Mouse (Mus musculus) MEL (cell line): ENCODE measurements around the gene Rnf44. TPM values are rescaled to one million over a fixed set of nuclear protein-coding genes. Genes with fewer than 3 reads are reported as not detected.

Source experiments
- DNase-seq: peaks from one replicate; pipeline ENCODE4 v3.0.0; 2011; ENCODE audit warnings: low read depth, low spot score
- H3K27ac ChIP-seq: 2 replicates; pipeline ENCODE4 v1.5.1; 2012; ENCODE audit warnings: low read depth, mild to moderate bottlenecking, control low read depth, low read length, moderate library complexity; ENCODE audit not compliant: control insufficient read depth
- H3K27me3 ChIP-seq, 2 experiments: fragments of 150-350 bp in 1 of 2; sonication (generic) in 1 of 2; 2 replicates each; pipeline ENCODE4 v1.6.1; 2012; ENCODE audit warnings: low read length in 2 of 2, mild to moderate bottlenecking in 2 of 2, improper control_type of control experiment in 1 of 2, moderate library complexity in 1 of 2; ENCODE audit not compliant: insufficient read depth in 2 of 2, control insufficient read depth in 1 of 2
- H3K36me3 ChIP-seq, 2 experiments: 2 replicates each; pipeline ENCODE4 v1.6.1; 2012 to 2014; ENCODE audit warnings: low read length in 2 of 2, improper control_type of control experiment in 1 of 2, inconsistent platforms in 1 of 2, mild to moderate bottlenecking in 1 of 2; ENCODE audit not compliant: insufficient read depth in 2 of 2, control insufficient read depth in 1 of 2
- H3K4me1 ChIP-seq, 2 experiments: fragments of 150-350 bp in 1 of 2; sonication (generic) in 1 of 2; 2 replicates each; pipeline ENCODE4 v1.6.1; 2012; ENCODE audit warnings: low read length in 2 of 2, improper control_type of control experiment in 1 of 2, mild to moderate bottlenecking in 1 of 2; ENCODE audit not compliant: insufficient read depth in 2 of 2, control insufficient read depth in 1 of 2
- H3K4me3 ChIP-seq, 2 experiments: fragments of 150-350 bp in 1 of 2; sonication (generic) in 1 of 2; 2 replicates each; pipeline ENCODE4 v1.5.1; 2012; ENCODE audit warnings: low read depth in 2 of 2, low read length in 2 of 2, mild to moderate bottlenecking in 2 of 2, moderate library complexity in 2 of 2, control low read depth in 1 of 2, improper control_type of control experiment in 1 of 2; ENCODE audit not compliant: control insufficient read depth in 1 of 2, insufficient read depth in 1 of 2
- H3K79me2 ChIP-seq: 2 replicates; pipeline ENCODE4 v1.6.1; 2012; ENCODE audit warnings: mild to moderate bottlenecking, low read length, moderate library complexity; ENCODE audit not compliant: control insufficient read depth, poor library complexity, insufficient read depth
- H3K9ac ChIP-seq: 2 replicates; pipeline ENCODE4 v1.6.1; 2012; ENCODE audit warnings: low read depth, mild to moderate bottlenecking, control low read depth, low read length, moderate library complexity; ENCODE audit not compliant: control insufficient read depth, poor library complexity, severe bottlenecking
- H3K9me3 ChIP-seq: fragments of 150-350 bp; sonication (generic); replicated peaks from 2 replicates; pipeline ENCODE4 v1.6.1; 2012; ENCODE audit warnings: mild to moderate bottlenecking, low read length, improper control_type of control experiment, moderate library complexity; ENCODE audit not compliant: insufficient read depth
- EP300 ChIP-seq, 2 experiments: IDR thresholded peaks; 2 replicates each; pipeline ENCODE4 v1.6.1; 2011; ENCODE audit warnings: improper control_type of control experiment in 2 of 2, low read length in 2 of 2, low read depth in 1 of 2, mild to moderate bottlenecking in 1 of 2
- ETS1 ChIP-seq: IDR thresholded peaks from 2 replicates; pipeline ENCODE4 v1.6.1; 2012; ENCODE audit warnings: low read depth, mild to moderate bottlenecking, inconsistent platforms, low read length, improper control_type of control experiment, moderate library complexity
- JUND ChIP-seq: IDR thresholded peaks from 2 replicates; pipeline ENCODE4 v1.6.1; 2011; ENCODE audit warnings: low read depth, mild to moderate bottlenecking, improper control_type of control experiment, low read length
- MAFK ChIP-seq: IDR thresholded peaks from 2 replicates; pipeline ENCODE4 v1.6.1; 2011; ENCODE audit warnings: low read depth, mild to moderate bottlenecking, low read length, improper control_type of control experiment, borderline replicate concordance
- MAX ChIP-seq: IDR thresholded peaks from 2 replicates; pipeline ENCODE4 v1.6.1; 2011; ENCODE audit warnings: low read length, improper control_type of control experiment
- MAZ ChIP-seq: IDR thresholded peaks from 2 replicates; pipeline ENCODE4 v1.6.1; 2012; ENCODE audit warnings: low read depth, mild to moderate bottlenecking, inconsistent platforms, low read length, improper control_type of control experiment
- MEF2A ChIP-seq: IDR thresholded peaks from 2 replicates; pipeline ENCODE4 v1.6.1; 2014; ENCODE audit warnings: low read depth, mild to moderate bottlenecking, inconsistent platforms, low read length, improper control_type of control experiment; ENCODE audit not compliant: poor library complexity, insufficient replicate concordance, severe bottlenecking; ENCODE audit errors: extremely low read depth
- MXI1 ChIP-seq: IDR thresholded peaks from 2 replicates; pipeline ENCODE4 v1.6.1; 2011; ENCODE audit warnings: mild to moderate bottlenecking, low read depth, low read length, improper control_type of control experiment
- MYB ChIP-seq: IDR thresholded peaks from 2 replicates; pipeline ENCODE4 v1.6.1; 2011; ENCODE audit warnings: mild to moderate bottlenecking, low read depth, low read length, improper control_type of control experiment
- MYC ChIP-seq: IDR thresholded peaks from 2 replicates; pipeline ENCODE4 v1.6.1; 2011; ENCODE audit warnings: low read depth, mild to moderate bottlenecking, low read length, improper control_type of control experiment, moderate library complexity
- POLR2AphosphoS5 ChIP-seq: IDR thresholded peaks from 2 replicates; pipeline ENCODE4 v1.6.1; 2012; ENCODE audit warnings: low read depth, borderline replicate concordance, mild to moderate bottlenecking, inconsistent platforms, low read length, moderate library complexity, mixed read lengths
- RAD21 ChIP-seq: IDR thresholded peaks from 2 replicates; pipeline ENCODE4 v1.6.1; 2011; ENCODE audit warnings: mild to moderate bottlenecking, low read depth, low read length, improper control_type of control experiment
- SMC3 ChIP-seq: IDR thresholded peaks from 2 replicates; pipeline ENCODE4 v1.6.1; 2011; ENCODE audit warnings: low read depth, low read length, improper control_type of control experiment
- UBTF ChIP-seq: IDR thresholded peaks from 2 replicates; pipeline ENCODE4 v1.6.1; 2012; ENCODE audit warnings: low read depth, mild to moderate bottlenecking, inconsistent platforms, low read length, improper control_type of control experiment, moderate library complexity, borderline replicate concordance; ENCODE audit not compliant: insufficient read depth
- USF2 ChIP-seq, 2 experiments: IDR thresholded peaks; 2 replicates each; pipeline ENCODE4 v1.6.1; 2011 to 2012; ENCODE audit warnings: improper control_type of control experiment in 2 of 2, low read length in 2 of 2, borderline replicate concordance in 1 of 2, inconsistent platforms in 1 of 2, low read depth in 1 of 2, mild to moderate bottlenecking in 1 of 2; ENCODE audit not compliant: insufficient read depth in 1 of 2
- ZC3H11A ChIP-seq: IDR thresholded peaks from 2 replicates; pipeline ENCODE4 v1.6.1; 2012; ENCODE audit warnings: low read depth, mild to moderate bottlenecking, inconsistent platforms, low read length, improper control_type of control experiment
- ZKSCAN1 ChIP-seq: IDR thresholded peaks from 2 replicates; pipeline ENCODE4 v1.6.1; 2012; ENCODE audit warnings: low read depth, mild to moderate bottlenecking, inconsistent platforms, low read length, improper control_type of control experiment, moderate library complexity
- ZMIZ1 ChIP-seq: IDR thresholded peaks from 2 replicates; pipeline ENCODE4 v1.6.1; 2012; ENCODE audit warnings: low read depth, mild to moderate bottlenecking, inconsistent platforms, low read length, improper control_type of control experiment, moderate library complexity
- ZNF384 ChIP-seq: IDR thresholded peaks from 2 replicates; pipeline ENCODE4 v1.6.1; 2012; ENCODE audit warnings: low read depth, mild to moderate bottlenecking, inconsistent platforms, low read length, improper control_type of control experiment
- polyA plus RNA-seq, 2 experiments: library from polyadenylated mRNA; stranded (reverse) in 1 of 2; unstranded in 1 of 2; fragments of >175 nt in 1 of 2; fragments of >200 nt in 1 of 2; gene quantifications; 2 replicates each; pipeline versions ENCODE4 v1.2.1 to v1.2.4; 2012; ENCODE audit warnings: low replicate concordance in 2 of 2, low read depth in 1 of 2; ENCODE audit not compliant: insufficient read length in 2 of 2, insufficient read depth in 1 of 2, missing spikeins in 1 of 2
- total RNA-seq: library from RNA; depleted of rRNA; stranded (reverse); fragments of 300-350 nt; gene quantifications from 2 replicates; pipeline ENCODE4 v1.2.3, GENCODE M21; 2012

The Rnf44 gene
- total and polyA plus RNA-seq, 3 experiments, result 10.7 to 60.5 TPM; not detected in 1

DNA sequence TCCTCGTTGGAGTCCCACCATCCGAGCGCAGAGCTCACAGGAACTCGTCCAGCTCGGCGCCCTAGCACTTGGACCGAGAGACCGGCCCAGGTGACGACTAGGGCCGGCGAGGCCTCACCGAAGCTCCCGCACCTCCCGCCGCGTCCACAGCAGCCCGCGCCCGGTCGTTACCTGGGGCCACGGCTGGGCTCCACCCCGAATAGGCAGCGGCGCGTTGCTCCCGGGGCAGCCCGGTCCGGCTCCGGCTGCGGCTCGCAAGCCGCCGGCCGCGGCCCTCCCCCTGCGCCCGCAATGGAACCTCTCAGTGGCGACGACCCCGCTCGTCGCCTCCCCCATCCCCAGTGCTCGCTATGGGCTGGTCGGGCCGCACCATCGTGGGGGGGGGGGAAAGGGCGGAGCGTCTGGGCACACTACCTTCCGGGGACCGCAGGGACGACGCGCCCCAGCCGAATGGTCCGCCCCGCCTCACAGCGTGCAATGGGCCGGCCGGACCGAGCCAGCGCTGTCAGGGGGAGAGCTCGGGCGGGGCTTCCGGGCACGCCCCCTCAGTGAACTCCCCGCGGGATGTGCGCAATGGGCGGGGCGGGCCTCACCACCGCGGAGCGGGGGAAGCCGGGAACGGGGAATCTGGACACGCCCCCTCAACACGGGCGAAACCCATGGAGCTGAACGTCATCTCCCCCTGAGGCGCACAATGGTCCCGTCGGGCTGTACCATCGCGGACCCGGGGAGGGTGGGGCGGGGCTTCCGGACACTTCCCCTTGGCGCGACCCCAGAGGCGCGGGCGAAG, at the start of gene Rnf44 (continued):
- TF ChIP-seq ZKSCAN1 (no peak), POLR2AphosphoS5 (no peak), MXI1 (peak; percentile 43), ZMIZ1 (0 out of 2 replicates have a peak, but pooled peaks have one; percentile 42), JUND (no peak)

DNA sequence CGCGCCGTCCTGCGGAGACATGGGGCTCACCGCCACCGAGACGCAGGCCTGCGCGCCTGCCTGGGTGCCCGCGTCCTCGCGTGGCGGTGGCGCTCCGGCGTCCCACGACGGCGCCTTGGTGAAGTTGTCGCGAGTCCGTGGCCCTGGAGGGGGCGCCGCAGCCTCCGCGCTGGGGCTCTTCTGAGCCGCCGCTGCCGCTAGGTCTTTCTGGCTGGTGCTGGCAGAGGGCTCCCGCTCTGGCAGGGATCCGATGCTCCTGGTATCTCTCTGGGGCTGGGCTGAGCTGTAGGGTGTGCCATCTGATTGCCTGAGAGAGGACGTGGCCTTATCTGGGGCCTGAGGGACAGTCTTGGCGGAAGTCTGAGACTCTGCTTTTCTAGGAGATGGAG, 44.5 kb upstream of the Rnf44 start:
- Histone ChIP-seq H3K9me3 (no peaks in the 10 kb centered on the region), H3K27me3 (no peaks in the 10 kb centered on the region), H3K4me3 (no peak overlapping the region), H3K27ac (no peak overlapping the region), H3K79me2 (no peaks in the 10 kb centered on the region), H3K36me3 (no peaks in the 10 kb centered on the region), H3K9ac (no peak overlapping the region), H3K4me1 (no peaks in the 10 kb centered on the region)
- TF ChIP-seq MYB (no peak), ZKSCAN1 (no peak), EP300 (IDR thresholded peaks at IDR 0.05; ENCODE audit: low read depth in 1 of 2, low read length in 2 of 2) (no peak), ZMIZ1 (no peak), ZC3H11A (no peak), MAFK (no peak), MEF2A (no peak), MAZ (no peak), MYC (no peak), MAX (no peak)
- no peak for DNase-seq

DNA sequence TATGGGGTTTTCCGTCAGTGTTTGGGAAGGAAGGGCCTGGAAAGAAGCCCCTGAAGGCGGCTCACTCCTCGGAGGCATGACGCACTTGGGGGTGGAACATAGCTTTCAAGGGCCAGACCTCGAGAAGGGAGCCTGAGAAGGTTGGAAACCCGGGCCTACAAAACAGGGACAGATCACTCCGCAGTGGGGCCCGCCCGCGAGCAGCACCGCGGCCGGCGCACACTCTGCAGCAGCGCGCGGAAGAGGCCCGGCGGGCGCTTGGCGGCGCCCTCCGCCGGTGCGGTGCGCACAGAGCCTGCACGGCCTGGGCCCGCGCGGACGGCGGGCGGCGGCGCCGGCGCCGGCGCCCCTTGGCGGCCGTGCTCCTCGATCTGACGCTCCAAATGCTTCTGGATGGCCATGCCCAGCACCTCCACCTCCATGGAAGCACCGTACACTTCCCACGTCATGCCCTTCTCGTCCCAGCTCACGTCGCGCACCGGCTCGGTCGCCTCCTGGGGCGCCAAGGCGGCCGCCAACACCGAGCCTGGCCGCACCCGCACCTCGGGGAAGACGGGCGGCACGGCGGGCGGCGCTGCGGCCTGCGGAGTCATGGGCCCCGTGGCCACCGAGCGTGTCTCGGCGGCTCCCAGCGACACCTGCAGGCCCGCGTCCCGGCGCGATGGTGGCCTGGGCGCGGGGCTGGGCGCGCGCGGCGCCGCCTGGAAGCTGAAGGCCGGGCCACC, 43.9 kb upstream of the Rnf44 start:
- DNase-seq, result no peak
- H3K9ac ChIP-seq, result no peak overlapping the region
- H3K27me3 ChIP-seq, result no peaks in the 10 kb centered on the region
- no peak overlapping the region for H3K27ac ChIP-seq
- H3K79me2 ChIP-seq, result no peaks in the 10 kb centered on the region
- H3K4me1 ChIP-seq, result no peaks in the 10 kb centered on the region
- no peak overlapping the region for H3K4me3 ChIP-seq
- H3K36me3 ChIP-seq, result no peaks in the 10 kb centered on the region
- H3K9me3 ChIP-seq, result no peaks in the 10 kb centered on the region
- TF ChIP-seq POLR2AphosphoS5 (no peak), UBTF (no peak), ZC3H11A (no peak), RAD21 (no peak), ETS1 (no peak), JUND (no peak), ZNF384 (no peak), USF2 (IDR thresholded peaks at IDR 0.05; ENCODE audit: borderline replicate concordance in 1 of 2, insufficient read depth in 1 of 2, low read depth in 1 of 2, low read length in 2 of 2) (no peak), SMC3 (no peak)
